Mouse (Mus musculus) limb, embryonic 14.5 days (tissue): ENCODE data around the gene Micu1. TPM values are rescaled to one million over a fixed set of nuclear protein-coding genes. Genes with fewer than 3 reads are reported as not detected.

Experiments used
- ATAC-seq: fragments of 200-750 bp; cut with Nextera tagmentation; 2 replicates; pipeline ENCODE4 v1.8.0; 2017; ENCODE audit warnings: low read depth, moderate number of reproducible peaks, moderate TSS enrichment; ENCODE audit not compliant: low FRiP score
- DNase-seq: peaks from one replicate; pipeline ENCODE4 v3.0.0-alpha.2; 2015; ENCODE audit warnings: low spot score
- H3K27ac ChIP-seq: fragments of 300-500 bp; sonication (generic); replicated peaks from 2 replicates; pipeline ENCODE4 v1.5.1; 2014; ENCODE audit warnings: low read depth, mild to moderate bottlenecking, low read length, moderate library complexity, mixed read lengths
- H3K27me3 ChIP-seq: fragments of 300-500 bp; sonication (generic); 2 replicates; pipeline ENCODE4 v1.6.1; 2014; ENCODE audit warnings: low read length, mixed read lengths; ENCODE audit not compliant: control insufficient read depth, insufficient read depth
- H3K36me3 ChIP-seq: fragments of 300-500 bp; sonication (generic); 2 replicates; pipeline ENCODE4 v1.6.1; 2014; ENCODE audit warnings: mild to moderate bottlenecking, low read length, moderate library complexity, mixed read lengths; ENCODE audit not compliant: control insufficient read depth, insufficient read depth
- H3K4me1 ChIP-seq: fragments of 300-500 bp; sonication (generic); 2 replicates; pipeline ENCODE4 v1.6.1; 2014; ENCODE audit warnings: antibody characterized with exemption, low read length, mixed read lengths; ENCODE audit not compliant: control insufficient read depth, insufficient read depth
- H3K4me2 ChIP-seq: fragments of 300-500 bp; sonication (generic); replicated peaks from 2 replicates; pipeline ENCODE4 v1.6.1; 2014; ENCODE audit warnings: low read depth, mild to moderate bottlenecking, low read length, moderate library complexity; ENCODE audit not compliant: severe bottlenecking
- H3K4me3 ChIP-seq: fragments of 300-500 bp; sonication (generic); replicated peaks from 2 replicates; pipeline ENCODE4 v1.5.1; 2014; ENCODE audit warnings: low read length
- H3K9ac ChIP-seq: fragments of 300-500 bp; sonication (generic); 2 replicates; pipeline ENCODE4 v1.6.1; 2014; ENCODE audit warnings: mild to moderate bottlenecking, low read depth, low read length, moderate library complexity; ENCODE audit not compliant: severe bottlenecking
- H3K9me3 ChIP-seq: fragments of 300-500 bp; sonication (generic); 2 replicates; pipeline ENCODE4 v1.6.1; 2016; ENCODE audit warnings: low read length; ENCODE audit not compliant: control insufficient read depth
- POLR2A ChIP-seq: fragments of 200-500 bp; IDR thresholded peaks from 2 replicates; pipeline ENCODE4 v1.8.0; 2012; ENCODE audit warnings: inconsistent platforms, mild to moderate bottlenecking, moderate library complexity, borderline replicate concordance; ENCODE audit not compliant: insufficient read depth, insufficient read length; ENCODE audit errors: extremely low read depth
- WGBS: fragments of 180-500 bp; shearing (Covaris S2); extraction: QIAGEN DNeasy Blood & Tissue Kit; methylation state at CpG from one replicate; pipeline ENCODE4 v1.1.7; 2014; 5-methylcytosine and 5-hydroxymethylcytosine counted together
- polyA plus RNA-seq, 2 experiments: library from polyadenylated mRNA; depleted of rRNA in 1 of 2; stranded (reverse) in 1 of 2; unstranded in 1 of 2; fragments of >200 nt; fragmentation: Nextera tagmentation in 1 of 2; extraction: Ambion mirVana in 1 of 2; gene quantifications; 2 replicates each; pipeline versions ENCODE4 v1.2.1 to v1.2.3; 2012 to 2014

Micu1 gene
- polyA plus RNA-seq, 2 experiments: 81.9 to 93.7 TPM

GRCm38 (mm10) chr10:59812939-59813338, 110.7 kb downstream of the Micu1 start:
- Histone ChIP-seq H3K9ac (no peak overlapping the region), H3K4me3 (no peak overlapping the region), H3K36me3 (peaks cover 9% of the 10 kb centered on the region; the same call in 1 of the 2 replicates), H3K4me2 (no peak overlapping the region), H3K4me1 (no peaks in the 10 kb centered on the region), H3K27ac (no peak overlapping the region), H3K9me3 (no peaks in the 10 kb centered on the region), H3K27me3 (no peaks in the 10 kb centered on the region)
- WGBS: 38% methylated on average over 13 of the region's 13 CpGs
- ATAC-seq (no peak; the same call in 1 of the 2 replicates), DNase-seq (peak; percentile 16)
- TF ChIP-seq POLR2A: no peak

- WGBS: 91% methylated on average over 9 of the region's 9 CpGs
- no peak overlapping the region for H3K4me2 ChIP-seq
- DNase-seq: no peak
Observed at GRCm38 (mm10) chr10:59813759-59814158, 111.5 kb downstream of the Micu1 start.

GRCm38 (mm10) chr10:59814505-59815155, 112.4 kb downstream of the Micu1 start:
- DNase-seq (peak; percentile 16), ATAC-seq (0 out of 2 replicates have a peak, but pooled peaks have one; percentile 7)
- H3K27me3 ChIP-seq: no peaks in the 10 kb centered on the region
- H3K4me1 ChIP-seq: no peaks in the 10 kb centered on the region
- no peak overlapping the region for H3K27ac ChIP-seq
- H3K36me3 ChIP-seq: peaks cover 9% of the 10 kb centered on the region; the same call in 1 of the 2 replicates
- TF ChIP-seq POLR2A: no peak
- H3K4me3 ChIP-seq: no peak overlapping the region
- no peak overlapping the region for H3K9ac ChIP-seq
- no peaks in the 10 kb centered on the region for H3K9me3 ChIP-seq
- no peak overlapping the region for H3K4me2 ChIP-seq
- WGBS: 69% methylated on average over 7 of the region's 7 CpGs

More at GRCm38 (mm10) chr10:59813759-59814158, 111.5 kb downstream of the Micu1 start:
- Histone ChIP-seq H3K9me3 (no peaks in the 10 kb centered on the region), H3K4me3 (no peak overlapping the region), H3K4me1 (no peaks in the 10 kb centered on the region), H3K27ac (no peak overlapping the region), H3K9ac (no peak overlapping the region), H3K27me3 (no peaks in the 10 kb centered on the region), H3K36me3 (peaks cover 9% of the 10 kb centered on the region; the same call in 1 of the 2 replicates)
- no peak for TF ChIP-seq POLR2A
- ATAC-seq: no peak

- no peak for ATAC-seq
- WGBS: 68% methylated on average over 6 of the region's 6 CpGs
- no peak overlapping the region for H3K4me2 ChIP-seq
Observed at GRCm38 (mm10) chr10:59816569-59816968, 114.3 kb downstream of the Micu1 start.

GRCm38 (mm10) chr10:59817528-59817927, 115.3 kb downstream of the Micu1 start:
- no peaks in the 10 kb centered on the region for H3K9me3 ChIP-seq
- H3K4me1 ChIP-seq: no peaks in the 10 kb centered on the region
- no peak overlapping the region for H3K9ac ChIP-seq
- no peak for TF ChIP-seq POLR2A
- no peak overlapping the region for H3K4me2 ChIP-seq
- no peak overlapping the region for H3K27ac ChIP-seq
- H3K27me3 ChIP-seq: no peaks in the 10 kb centered on the region
- H3K36me3 ChIP-seq: peaks cover 6% of the 10 kb centered on the region; the same call in 1 of the 2 replicates
- ATAC-seq (peak; percentile 23; the same call in 1 of the 2 replicates), DNase-seq (peak; percentile 19)
- no peak overlapping the region for H3K4me3 ChIP-seq
- 31% methylated on average over 2 of the region's 2 CpGs for WGBS

More at GRCm38 (mm10) chr10:59816569-59816968, 114.3 kb downstream of the Micu1 start:
- TF ChIP-seq POLR2A: no peak
- H3K4me3 ChIP-seq: no peak overlapping the region
- H3K36me3 ChIP-seq: peaks cover 6% of the 10 kb centered on the region; the same call in 1 of the 2 replicates
- no peak overlapping the region for H3K27ac ChIP-seq
- no peak overlapping the region for H3K9ac ChIP-seq
- H3K9me3 ChIP-seq: no peaks in the 10 kb centered on the region
- H3K27me3 ChIP-seq: no peaks in the 10 kb centered on the region
- H3K4me1 ChIP-seq: no peaks in the 10 kb centered on the region
- no peak for DNase-seq

- Histone ChIP-seq H3K27ac (no peak overlapping the region), H3K36me3 (peaks cover 6% of the 10 kb centered on the region; the same call in 1 of the 2 replicates), H3K4me1 (no peaks in the 10 kb centered on the region), H3K9me3 (no peaks in the 10 kb centered on the region), H3K4me3 (no peak overlapping the region), H3K27me3 (no peaks in the 10 kb centered on the region), H3K4me2 (no peak overlapping the region), H3K9ac (no peak overlapping the region)
- no peak for TF ChIP-seq POLR2A
- no peak for DNase-seq
- ATAC-seq: no peak
- 90% methylated on average over 8 of the region's 8 CpGs for WGBS
Observed at GRCm38 (mm10) chr10:59817991-59818390, 115.7 kb downstream of the Micu1 start.
